In genomic region chr13:44751780-44752179, GRCm38 (mm10) we compare ENCODE assay signal across 11 mouse cellular contexts. TPM values are rescaled to one million over a fixed set of nuclear protein-coding genes. Genes with fewer than 3 reads are reported as not detected.
DNase-seq lines count a peak whose midpoint lies in the region; ATAC-seq and TF ChIP-seq lines count a peak whose summit lies in the region.
"Had no signal": no experiment of that assay in that cellular context is flagged by ENCODE, and none has a peak within 500 bp of the region (broad histone marks: within the 10 kb centered on the region; RNA-seq: fewer than 3 reads in every experiment).

No protein-coding gene starts in this region.

- in situ Hi-C loops in ES-E14 (cut with MboI; ENCODE audit: low sequenced_read_pairs in 2 of 2, unreplicated experiment in 2 of 2): no loop called here

- peak; percentile 69 for ATAC-seq in hindbrain, embryonic 13.5 days (ENCODE audit: low FRiP score)
- ATAC-seq in midbrain, embryonic 15.5 days (replicated peaks): peak; percentile 54

- H3K9me3 ChIP-seq in ES-E14 (ENCODE audit: control insufficient read depth, insufficient read depth, low read depth, low read length): no peaks in the 10 kb centered on the region
- no peaks in the 10 kb centered on the region for H3K9me3 ChIP-seq in hindbrain, embryonic 13.5 days
- no peaks in the 10 kb centered on the region for H3K9me3 ChIP-seq in midbrain, embryonic 15.5 days

- intact Hi-C loops in heart, postnatal 14 days (cut with DNase I): no loop called here

- no peak overlapping the region for H3K27ac ChIP-seq in ES-E14 (ENCODE audit: insufficient read depth, low read depth, low read length, poor library complexity, severe bottlenecking)
- peak overlapping the region; percentile 70 for H3K27ac ChIP-seq in hindbrain, embryonic 13.5 days
- peak overlapping the region; percentile 27; the same call in 1 of the 2 replicates for H3K27ac ChIP-seq in midbrain, embryonic 15.5 days

- H3K9ac ChIP-seq in ES-E14 (ENCODE audit: insufficient read depth, low read depth, low read length, poor library complexity, severe bottlenecking): no peak overlapping the region
- no peak overlapping the region for H3K9ac ChIP-seq in hindbrain, embryonic 13.5 days
- no peak overlapping the region for H3K9ac ChIP-seq in midbrain, embryonic 15.5 days

- WGBS in hindbrain, embryonic 13.5 days: 14% methylated on average over 3 of the region's 3 CpGs
- WGBS in midbrain, embryonic 15.5 days: 18% methylated on average over 3 of the region's 3 CpGs

- no peaks in the 10 kb centered on the region for H3K27me3 ChIP-seq in hindbrain, embryonic 13.5 days
- H3K27me3 ChIP-seq in midbrain, embryonic 15.5 days (replicated peaks): no peaks in the 10 kb centered on the region

- peaks cover 9% of the 10 kb centered on the region for H3K36me3 ChIP-seq in ES-E14 (ENCODE audit: control insufficient read depth, insufficient read depth, low read length, poor library complexity, severe bottlenecking)
- H3K36me3 ChIP-seq in hindbrain, embryonic 13.5 days: no peaks in the 10 kb centered on the region
- no peaks in the 10 kb centered on the region for H3K36me3 ChIP-seq in midbrain, embryonic 15.5 days (replicated peaks)

- peaks cover 25 to 28% of the 10 kb centered on the region in 2 experiments for H3K4me1 ChIP-seq in ES-E14 (ENCODE audit: control insufficient read depth in 2 of 2, insufficient read depth in 2 of 2, low read length in 2 of 2, poor library complexity in 1 of 2)
- H3K4me1 ChIP-seq in hindbrain, embryonic 13.5 days (replicated peaks): peaks cover 67% of the 10 kb centered on the region
- H3K4me1 ChIP-seq in midbrain, embryonic 15.5 days: peaks cover 49% of the 10 kb centered on the region

- no peak for DNase-seq in ES-E14 (ENCODE audit: low read depth, low spot score)
- peak; percentile 80 for DNase-seq in embryo, embryonic 10.5 days (ENCODE audit: low spot score)
- DNase-seq in cerebellum, adult 9-11 months: no peak
- no peak for DNase-seq in heart, postnatal 14 days
- DNase-seq in c-Kit-positive CD71-positive TER-119-positive erythroid progenitor cells, embryonic 14.5 days (ENCODE audit: low spot score): no peak
- DNase-seq: gastrocnemius, postnatal 25 days; lung, adult 2 months; thymus, postnatal 25 days had no signal

- no peak overlapping the region for H3K4me2 ChIP-seq in hindbrain, embryonic 13.5 days
- no peak overlapping the region for H3K4me2 ChIP-seq in midbrain, embryonic 15.5 days

- H3K4me3 ChIP-seq in ES-E14 (ENCODE audit: insufficient read depth in 1 of 2, low read depth in 1 of 2, low read length in 2 of 2, poor library complexity in 1 of 2, severe bottlenecking in 1 of 2): no peak overlapping the region
- H3K4me3 ChIP-seq in hindbrain, embryonic 13.5 days: no peak overlapping the region
- H3K4me3 ChIP-seq in midbrain, embryonic 15.5 days: no peak overlapping the region
- H3K4me3 ChIP-seq: myocyte had no signal

TF ChIP-seq in ES-E14, 5 proteins besides CTCF, POLR2A, EP300 and RAD21:
- TF ChIP-seq CHD2 (IDR thresholded peaks at IDR 0.05; ENCODE audit: low read depth, low read length) (no peak), ZC3H11A (IDR thresholded peaks at IDR 0.05; ENCODE audit: borderline replicate concordance, low read depth, low read length) (no peak), MAFK (IDR thresholded peaks at IDR 0.05; ENCODE audit: insufficient read depth, low read depth, low read length) (no peak), HCFC1 (IDR thresholded peaks at IDR 0.05; ENCODE audit: borderline replicate concordance, insufficient read depth, low read length) (no peak), ZNF384 (IDR thresholded peaks at IDR 0.05; ENCODE audit: low read depth, low read length) (peak; percentile 26; the same call in 1 of the 2 replicates)

RNA-seq across cellular contexts. Expression of gene Jarid2, which starts 22.5 kb away (rescaled TPM):
- 190 and 195 TPM in 2 replicates for total RNA-seq in ES-E14 (2012; rRNA removed)
- polyA plus RNA-seq in hindbrain, embryonic 13.5 days (2015; fragmentation: Nextera tagmentation; extraction: Ambion mirVana): 58.7 and 60.9 TPM in 2 replicates
- 40.7 and 44.7 TPM in 2 replicates for polyA plus RNA-seq in midbrain, embryonic 15.5 days (2015; fragmentation: Nextera tagmentation; extraction: Ambion mirVana)
- total RNA-seq in heart, postnatal 14 days (2021): 10 to 100 TPM; 46.7 to 50.0 TPM
